Mouse (Mus musculus) macrophage (primary cell): Measurements from ENCODE around the gene Lin37. TPM values are rescaled to one million over a fixed set of nuclear protein-coding genes. Genes with fewer than 3 reads are reported as not detected.
A peak's percentile ranks its signal among the peaks of the same experiment; 100 is the strongest.

Experiments
- H3K27ac ChIP-seq: fragments of 350-480 bp; formaldehyde crosslinking; 2 replicates; pipeline ENCODE4 v1.9.0; 2021
- H3K36me3 ChIP-seq: fragments of 350-480 bp; formaldehyde crosslinking; 2 replicates; pipeline ENCODE4 v1.9.0; 2021; ENCODE audit errors: inconsistent target
- H3K4me3 ChIP-seq: fragments of 350-480 bp; formaldehyde crosslinking; 2 replicates; pipeline ENCODE4 v1.9.0; 2021; ENCODE audit errors: inconsistent target
- H3K79me2 ChIP-seq: fragments of 350-480 bp; formaldehyde crosslinking; 2 replicates; pipeline ENCODE4 v1.9.0; 2021; ENCODE audit errors: inconsistent target
- WGBS: methylation state at CpG from one replicate; pipeline ENCODE4 v1.1.7; 2026; ENCODE audit warnings: inconsistent platforms; ENCODE audit not compliant: missing documents; 5-methylcytosine and 5-hydroxymethylcytosine counted together
- polyA plus RNA-seq: library from polyadenylated mRNA; stranded (reverse); fragments of 250-400 nt; gene quantifications from 3 replicates; pipeline ENCODE4 v1.2.4, GENCODE M21; 2018; ENCODE audit warnings: inconsistent platforms

Gene Lin37
- polyA plus RNA-seq, 1 experiment from 2014 or later, result 18.0 TPM

DNA sequence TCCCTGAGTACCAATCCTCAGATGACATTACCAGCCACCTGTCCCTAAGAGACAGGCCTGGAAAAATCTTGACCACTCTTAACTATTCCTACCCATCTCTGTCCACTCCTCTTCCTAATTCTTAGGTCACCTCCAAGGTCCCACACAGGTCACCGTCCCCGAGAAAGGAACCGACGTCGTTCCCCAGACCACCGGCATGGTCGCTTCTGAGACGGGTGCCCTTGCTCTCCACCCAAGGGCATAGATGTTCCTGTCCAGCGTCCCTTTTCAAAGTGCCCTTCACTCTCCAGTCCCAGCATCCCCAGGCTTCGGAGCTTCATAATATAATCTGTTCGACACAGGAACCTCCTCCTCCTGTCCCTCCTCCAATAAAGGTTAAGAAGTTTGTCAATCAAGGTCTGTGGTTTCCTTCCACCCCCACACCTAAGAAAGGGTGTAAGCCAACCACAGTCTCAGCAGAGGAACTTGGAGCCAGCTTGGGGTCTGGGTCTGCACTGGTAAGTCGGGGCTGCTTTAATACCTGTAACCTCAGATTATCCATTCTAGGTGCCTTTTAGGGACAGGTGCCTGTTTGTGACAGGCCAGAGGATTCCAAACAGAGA, 5.4 kb upstream of the Lin37 start, which contains the start of gene Igflr1:
Gene Igflr1, plus strand, starts transcription at position 458 of the 602 bp plus-strand sequence.
- peaks cover 44% of the 10 kb centered on the region for H3K36me3 ChIP-seq
- H3K4me3 ChIP-seq, result no peak within 1 kb of the TSS
- no peak within 1 kb of the TSS for H3K27ac ChIP-seq
- peaks cover 25% of the 10 kb centered on the region for H3K79me2 ChIP-seq
- 96% methylated on average over 12 of the region's 12 CpGs for WGBS

DNA sequence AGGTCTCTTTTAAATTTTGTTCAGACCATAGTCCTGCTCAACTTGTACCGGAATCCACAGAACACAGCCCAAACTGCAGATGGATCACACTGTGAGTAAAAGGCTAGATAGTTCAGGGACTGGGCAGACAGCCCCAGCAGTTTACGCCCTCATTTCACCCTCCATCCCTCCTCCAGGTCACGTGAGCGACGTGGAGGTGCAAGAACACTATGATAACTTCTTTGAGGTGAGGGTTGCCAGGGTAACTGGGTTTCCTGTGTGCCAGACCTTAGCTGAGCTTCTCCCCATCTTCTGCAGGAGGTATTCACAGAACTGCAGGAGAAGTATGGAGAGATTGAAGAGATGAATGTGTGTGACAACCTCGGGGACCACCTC, 4.3 kb upstream of the Lin37 start:
- Histone ChIP-seq H3K36me3 (peaks cover 32% of the 10 kb centered on the region; the same call in 1 of the 2 replicates), H3K79me2 (peaks cover 28% of the 10 kb centered on the region), H3K27ac (peak overlapping the region; percentile 87), H3K4me3 (peak overlapping the region; percentile 99)
- 43% methylated on average over 6 of the region's 6 CpGs for WGBS

DNA sequence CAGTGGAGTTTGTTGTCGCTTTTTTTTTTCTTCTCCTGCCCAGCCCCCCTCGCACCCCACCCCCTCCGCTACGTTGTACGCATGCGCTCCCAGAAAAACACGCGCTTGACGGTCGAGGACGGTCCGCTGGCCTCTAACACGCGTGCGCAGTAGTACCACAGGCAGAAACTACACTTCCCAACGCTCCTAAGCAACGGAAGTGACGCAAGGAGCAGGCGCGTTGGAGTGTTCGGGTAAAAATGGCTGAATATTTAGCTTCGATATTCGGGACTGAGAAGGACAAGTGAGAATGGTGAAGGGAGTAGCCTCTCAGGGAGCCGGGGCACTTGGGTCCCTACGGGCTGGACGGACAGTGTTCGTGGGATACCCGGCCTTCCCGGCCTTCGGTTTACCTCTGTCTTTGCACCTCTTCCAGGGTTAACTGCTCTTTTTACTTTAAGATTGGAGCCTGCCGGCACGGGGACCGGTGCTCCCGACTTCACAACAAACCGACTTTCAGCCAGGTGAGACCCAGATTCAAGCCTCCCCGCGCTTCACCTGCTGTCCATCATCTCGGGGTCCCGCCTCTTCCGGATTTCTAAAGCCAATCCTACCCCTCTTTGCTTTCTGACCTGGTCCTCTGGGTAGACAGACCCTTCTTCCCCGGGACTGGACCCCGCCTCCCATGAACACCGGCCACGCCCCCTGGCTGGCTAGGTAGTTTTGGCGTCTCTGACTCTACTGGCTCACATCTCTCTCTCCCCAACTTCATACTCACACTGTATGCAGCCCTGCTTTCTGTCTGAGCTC, 3.7 kb upstream of the Lin37 start, which contains the start of the genes U2af1l4, Gm49396 and Psenen:
Gene U2af1l4, plus strand, starts transcription at position 185 of the 789 bp plus-strand sequence.
Gene Gm49396, plus strand, starts transcription at position 228 of the 789 bp plus-strand sequence.
Gene Psenen, minus strand, starts transcription at position 511 of the 789 bp plus-strand sequence.
- peak within 1 kb of the TSS; percentile 99 for H3K4me3 ChIP-seq
- peaks cover 34% of the 10 kb centered on the region for H3K79me2 ChIP-seq
- WGBS, result 1% methylated on average over 44 of the region's 45 CpGs
- H3K36me3 ChIP-seq, result peaks cover 26% of the 10 kb centered on the region; the same call in 1 of the 2 replicates
- H3K27ac ChIP-seq, result peak within 1 kb of the TSS; percentile 87

DNA sequence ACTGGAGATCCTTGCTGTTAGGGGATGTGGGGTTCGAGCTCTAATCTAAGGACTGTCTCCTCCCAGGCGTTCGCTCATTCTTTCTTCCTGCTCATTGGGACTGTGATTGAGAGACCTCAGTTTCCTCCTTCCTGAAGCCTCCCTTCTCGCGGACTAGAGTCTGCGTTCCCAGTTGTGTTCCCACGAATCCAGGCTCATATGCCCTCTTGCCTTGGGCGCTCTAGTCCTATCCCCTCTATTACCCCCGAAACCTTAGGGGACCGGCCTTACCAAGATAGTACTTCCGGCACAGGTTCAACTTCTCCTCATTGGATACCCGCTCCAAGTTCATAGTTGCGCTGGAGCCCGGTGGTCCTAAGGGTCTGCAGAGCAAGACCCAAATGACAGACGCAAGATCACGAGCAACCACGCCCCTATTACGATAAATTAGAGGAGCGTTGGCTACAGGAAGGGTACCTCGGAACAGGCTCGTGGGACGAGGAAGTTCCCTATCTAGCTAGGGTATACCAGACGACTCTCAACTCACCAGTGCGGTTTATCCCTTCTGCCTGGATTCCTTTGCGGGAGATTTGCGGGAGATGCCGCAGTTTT, 3.0 kb upstream of the Lin37 start:
- H3K36me3 ChIP-seq, result peaks cover 23% of the 10 kb centered on the region; the same call in 1 of the 2 replicates
- WGBS, result under 1% methylated on average over 27 of the region's 27 CpGs

DNA sequence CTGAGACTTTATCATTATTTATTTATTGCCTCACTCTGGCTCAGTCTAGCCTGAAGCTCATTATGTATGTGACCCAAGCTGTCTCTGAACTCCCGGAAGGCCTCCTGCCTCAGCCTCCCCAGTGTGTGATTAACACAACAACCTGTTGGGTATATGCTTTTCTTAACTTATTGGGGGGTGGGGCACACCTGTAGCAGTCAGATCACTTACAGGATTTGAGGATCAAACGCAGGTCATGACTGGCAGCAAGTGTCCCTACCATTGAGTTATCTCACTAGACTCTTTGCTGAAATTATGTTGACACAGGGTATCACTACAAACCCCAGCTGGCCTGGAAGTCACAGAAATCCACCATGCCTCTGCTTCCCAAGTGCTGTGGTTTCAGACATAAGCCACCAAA, 658 bp upstream of the Lin37 start:
- H3K4me3 ChIP-seq, result no peak overlapping the region
- no peak overlapping the region for H3K27ac ChIP-seq
- 92% methylated on average over 2 of the region's 2 CpGs for WGBS
- H3K79me2 ChIP-seq, result peaks cover 41% of the 10 kb centered on the region
- peaks cover 29% of the 10 kb centered on the region; the same call in 1 of the 2 replicates for H3K36me3 ChIP-seq

More for the DNA sequence above, 3.0 kb upstream of the Lin37 start:
- peak overlapping the region; percentile 99 for H3K4me3 ChIP-seq
- peak overlapping the region; percentile 87 for H3K27ac ChIP-seq
- H3K79me2 ChIP-seq, result peaks cover 41% of the 10 kb centered on the region

DNA sequence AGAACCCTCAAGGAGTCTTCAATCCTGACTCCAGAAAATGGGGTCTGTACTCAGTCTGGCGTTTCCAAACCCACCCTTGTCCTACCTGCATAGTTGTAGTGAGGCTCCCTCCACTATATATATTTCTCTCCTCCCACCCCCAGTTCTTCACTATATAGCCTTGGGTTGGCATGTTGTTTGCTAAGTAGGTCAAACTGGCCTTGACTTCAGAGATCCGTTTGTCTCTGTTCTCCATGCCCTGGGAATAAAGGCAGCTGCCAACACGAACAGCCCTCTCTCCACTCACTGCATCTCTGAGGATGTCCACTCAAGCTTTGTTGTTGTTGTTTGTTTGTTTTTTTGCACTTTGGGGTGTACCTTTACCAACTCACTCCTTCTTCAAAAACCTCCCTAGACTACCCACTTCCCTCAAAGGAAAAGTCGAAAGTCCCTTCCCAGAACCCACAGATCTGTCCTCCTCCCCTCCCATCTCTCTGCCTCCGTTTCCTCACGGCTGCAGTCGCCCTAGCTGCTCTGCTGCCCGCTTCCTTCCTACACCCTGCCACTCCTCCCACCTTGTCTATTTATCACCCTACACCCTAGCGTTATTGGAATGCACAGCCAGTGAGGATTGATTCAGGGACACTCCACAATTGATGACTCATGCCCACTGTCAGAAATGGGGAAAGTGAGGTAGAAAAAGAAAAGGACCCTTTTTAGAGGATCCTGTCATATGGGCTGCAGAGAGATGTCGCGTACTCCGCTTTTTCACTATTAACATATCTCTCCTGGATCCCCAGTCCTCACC, 789 bp downstream of the Lin37 start:
- Histone ChIP-seq H3K79me2 (peaks cover 41% of the 10 kb centered on the region), H3K36me3 (peaks cover 29% of the 10 kb centered on the region; the same call in 1 of the 2 replicates), H3K27ac (peak overlapping the region; percentile 61), H3K4me3 (peak overlapping the region; percentile 89)
- 7% methylated on average over 11 of the region's 12 CpGs for WGBS

DNA sequence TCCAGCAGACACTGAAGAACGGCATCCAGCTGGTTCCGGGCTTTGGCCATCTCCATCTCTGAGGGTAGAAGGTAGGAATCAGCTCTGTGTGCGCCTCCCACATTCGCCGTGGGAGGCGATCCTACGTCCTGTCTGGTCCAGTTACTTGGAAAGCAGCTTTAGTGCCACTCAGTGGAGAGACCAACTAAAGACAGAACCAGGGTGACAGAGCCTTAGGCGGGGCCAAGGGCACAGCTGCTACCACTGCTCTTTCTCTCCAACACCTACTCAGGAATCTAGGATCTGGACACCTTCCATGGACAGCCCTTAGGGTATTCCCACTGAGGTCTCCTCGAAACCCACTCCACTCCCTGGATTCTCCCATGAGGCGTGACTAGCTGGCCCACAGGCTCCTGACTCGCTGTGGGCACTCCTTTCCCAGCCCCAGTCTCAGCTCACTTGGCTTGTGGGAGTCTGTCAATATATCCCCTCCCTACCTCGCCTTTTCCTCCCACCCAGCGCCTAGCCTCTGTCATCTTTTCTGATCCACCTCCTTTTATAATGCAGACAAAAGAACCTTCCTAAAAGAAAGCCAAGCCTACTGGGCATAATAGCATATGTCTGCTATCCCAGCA, 1.6 kb downstream of the Lin37 start:
- H3K79me2 ChIP-seq, result peaks cover 41% of the 10 kb centered on the region
- peaks cover 29% of the 10 kb centered on the region; the same call in 1 of the 2 replicates for H3K36me3 ChIP-seq
- H3K4me3 ChIP-seq, result peak overlapping the region; percentile 89; the same call in 1 of the 2 replicates
- 97% methylated on average over 13 of the region's 13 CpGs for WGBS
- H3K27ac ChIP-seq, result no peak overlapping the region

DNA sequence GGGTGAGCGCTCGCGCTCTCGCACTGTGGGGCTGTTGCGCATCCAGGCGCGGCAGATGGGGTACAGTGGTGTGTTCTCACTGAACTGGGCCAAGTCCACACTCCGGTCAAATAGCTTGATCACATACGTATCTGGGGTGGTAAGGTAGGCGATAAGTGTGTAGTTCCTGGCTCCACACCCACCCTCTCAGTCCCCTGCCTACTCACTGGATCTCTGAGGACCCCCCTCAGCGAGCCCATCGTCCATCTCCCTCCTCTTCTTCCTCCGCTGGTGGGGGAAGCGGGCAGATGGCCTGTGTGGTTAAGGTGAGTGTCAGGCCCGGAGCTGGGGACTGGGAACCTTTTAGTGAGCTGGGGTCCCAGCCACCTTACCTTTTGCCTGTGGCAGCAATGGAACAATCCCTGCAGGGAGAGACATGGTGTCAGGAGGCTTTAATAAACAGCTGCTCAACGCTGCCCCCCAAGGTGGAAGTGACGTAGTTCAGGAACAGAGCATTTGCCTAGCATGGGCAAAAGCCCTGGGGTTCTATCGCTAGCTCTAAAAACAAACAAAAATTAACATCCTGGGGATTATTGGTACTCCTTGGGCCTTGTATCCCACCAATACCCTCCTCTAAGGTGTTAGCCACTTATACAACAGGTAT, 2.6 kb downstream of the Lin37 start:
- WGBS, result 97% methylated on average over 18 of the region's 18 CpGs
- Histone ChIP-seq H3K4me3 (no peak overlapping the region), H3K79me2 (peaks cover 31% of the 10 kb centered on the region), H3K36me3 (peaks cover 29% of the 10 kb centered on the region; the same call in 1 of the 2 replicates), H3K27ac (no peak overlapping the region)

DNA sequence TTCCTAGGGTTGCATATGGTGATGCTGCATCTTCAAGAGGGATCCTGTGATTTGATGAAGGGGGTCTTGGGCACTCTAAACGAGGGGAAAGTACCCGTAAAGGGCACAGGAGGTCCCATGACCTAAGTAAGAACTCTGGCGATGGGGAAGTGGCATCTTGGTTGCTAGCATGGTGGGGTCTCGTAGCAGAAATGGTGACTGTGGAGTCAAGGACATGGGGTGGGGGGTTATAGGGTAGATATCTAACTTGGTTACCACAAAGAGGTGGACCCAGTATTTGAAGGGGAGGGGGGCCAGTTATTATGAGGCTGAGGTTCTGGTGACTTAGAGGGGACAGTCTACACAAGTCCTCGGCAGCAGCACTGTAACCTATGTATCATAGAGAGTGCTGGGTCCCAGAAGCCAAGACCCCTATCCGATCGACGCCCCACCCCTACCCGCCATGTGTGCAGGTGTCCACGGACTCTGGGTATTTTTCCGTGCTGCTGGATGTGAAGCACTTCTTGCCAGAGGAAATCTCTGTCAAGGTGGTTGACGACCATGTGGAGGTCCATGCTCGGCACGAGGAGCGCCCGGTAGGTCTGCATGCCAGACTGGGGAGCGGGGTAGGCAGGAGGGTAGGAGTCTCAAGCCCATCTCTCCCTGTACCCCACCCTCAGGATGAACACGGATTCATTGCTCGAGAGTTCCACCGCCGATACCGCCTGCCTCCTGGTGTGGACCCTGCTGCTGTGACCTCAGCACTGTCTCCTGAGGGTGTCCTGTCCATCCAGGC, 5.6 kb downstream of the Lin37 start:
- H3K79me2 ChIP-seq, result peaks cover 14% of the 10 kb centered on the region
- peak overlapping the region; percentile 82; the same call in 1 of the 2 replicates for H3K4me3 ChIP-seq
- no peak overlapping the region for H3K27ac ChIP-seq
- WGBS, result 84% methylated on average over 19 of the region's 22 CpGs
- H3K36me3 ChIP-seq, result peaks cover 29% of the 10 kb centered on the region; the same call in 1 of the 2 replicates

DNA sequence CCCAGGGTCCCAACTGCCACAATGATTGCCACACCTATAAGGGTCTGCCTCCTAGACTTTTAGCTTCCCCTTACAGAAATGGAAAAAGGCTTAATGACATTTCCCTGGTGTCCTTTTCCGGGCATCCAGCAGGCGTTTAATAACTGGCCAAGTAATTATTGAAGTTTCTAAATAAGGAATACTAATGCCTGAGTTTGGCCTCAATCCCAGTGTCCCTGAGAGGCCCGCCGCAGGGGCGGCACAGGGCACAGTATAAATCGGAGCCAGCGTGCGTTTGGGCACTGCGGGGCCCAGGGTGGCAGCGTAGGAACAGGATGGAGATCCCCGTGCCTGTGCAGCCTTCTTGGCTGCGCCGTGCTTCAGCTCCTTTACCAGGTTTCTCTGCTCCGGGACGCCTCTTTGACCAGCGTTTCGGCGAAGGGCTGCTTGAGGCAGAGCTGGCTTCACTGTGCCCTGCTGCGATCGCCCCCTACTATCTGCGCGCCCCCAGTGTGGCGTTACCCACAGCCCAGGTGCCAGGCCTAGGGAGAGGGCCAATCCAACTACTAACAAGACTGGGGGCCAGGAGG, 6.5 kb downstream of the Lin37 start:
- H3K4me3 ChIP-seq, result peak overlapping the region; percentile 82
- peaks cover 5% of the 10 kb centered on the region for H3K79me2 ChIP-seq
- 2% methylated on average over 23 of the region's 23 CpGs for WGBS
- H3K36me3 ChIP-seq, result peaks cover 29% of the 10 kb centered on the region; the same call in 1 of the 2 replicates
- peak overlapping the region; percentile 90 for H3K27ac ChIP-seq

DNA sequence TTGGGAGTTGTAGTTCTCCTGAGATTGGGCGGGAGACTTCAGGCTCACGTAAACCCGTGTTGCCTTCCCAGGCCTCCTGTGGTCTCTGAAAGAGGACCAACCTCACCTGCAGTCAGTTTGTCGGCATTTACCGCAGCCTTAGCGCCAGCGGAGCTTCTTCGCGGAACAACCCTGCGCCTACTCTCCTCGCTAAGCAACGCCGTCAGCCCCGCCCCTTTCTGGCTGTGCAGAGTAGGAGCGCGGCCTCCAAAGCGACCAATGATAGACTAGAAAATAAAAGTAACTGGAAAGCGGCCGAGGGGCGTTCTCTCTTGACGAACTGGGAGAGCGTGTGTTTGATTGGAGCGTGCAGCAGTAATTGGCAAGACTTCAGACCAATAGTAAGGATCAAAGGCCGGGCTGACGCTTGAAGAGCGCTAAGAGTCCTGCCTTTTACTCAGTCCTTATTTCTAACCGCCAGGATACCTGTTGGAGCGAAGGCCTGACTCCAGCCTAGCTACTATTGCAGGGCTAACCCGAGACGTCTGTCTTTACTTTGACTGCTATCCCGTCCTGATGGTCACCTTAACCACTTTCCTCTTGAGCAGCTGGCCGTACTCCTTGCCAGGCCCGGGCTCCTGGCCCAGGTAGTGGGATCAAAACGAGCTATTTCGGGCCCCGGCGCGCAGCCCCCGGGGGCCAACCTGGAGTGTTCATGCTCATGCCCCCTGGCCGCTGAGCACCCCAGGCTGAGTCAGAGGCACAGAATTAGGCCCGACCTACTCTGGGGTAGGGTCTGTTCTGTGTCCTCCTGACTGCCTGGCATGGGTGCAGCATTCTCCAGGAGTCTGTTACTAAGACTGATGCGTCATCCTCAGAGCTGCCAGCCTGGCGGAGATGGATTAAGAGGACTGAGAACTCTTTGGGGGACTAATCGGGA, 7.3 kb downstream of the Lin37 start, which contains the start of the genes Hspb6 and Proser3:
Gene Hspb6, plus strand, starts transcription at position 77 of the 919 bp plus-strand sequence.
Gene Proser3, minus strand, starts transcription at position 198 of the 919 bp plus-strand sequence.
- H3K79me2 ChIP-seq, result no peaks in the 10 kb centered on the region
- peak within 1 kb of the TSS; percentile 82 for H3K4me3 ChIP-seq
- H3K27ac ChIP-seq, result peak within 1 kb of the TSS; percentile 90
- peaks cover 27% of the 10 kb centered on the region; the same call in 1 of the 2 replicates for H3K36me3 ChIP-seq
- WGBS, result 1% methylated on average over 44 of the region's 44 CpGs
